Mouse (Mus musculus) heart, embryonic 14.5 days (tissue): Measurements from ENCODE around the gene Rai14. TPM values are rescaled to one million over a fixed set of nuclear protein-coding genes. Genes with fewer than 3 reads are reported as not detected.

ENCODE experiments used
- ATAC-seq: fragments of 200-750 bp; cut with Nextera tagmentation; 2 replicates; pipeline ENCODE4 v1.8.0; 2017; ENCODE audit warnings: low read depth, moderate TSS enrichment; ENCODE audit not compliant: insufficient number of reproducible peaks, insufficient read depth, low FRiP score
- H3K27ac ChIP-seq, 2 experiments: fragments of 200-500 bp in 1 of 2; fragments of 300-500 bp in 1 of 2; sonication (generic) in 1 of 2; replicated peaks in 1 of 2; 2 replicates each; pipeline ENCODE4 v1.5.1; 2012 to 2014; ENCODE audit warnings: low read depth in 2 of 2, low read length in 2 of 2, control low read depth in 1 of 2, mild to moderate bottlenecking in 1 of 2, mixed read lengths in 1 of 2; ENCODE audit not compliant: control insufficient read depth in 1 of 2, insufficient read depth in 1 of 2
- H3K27me3 ChIP-seq: fragments of 300-500 bp; sonication (generic); 2 replicates; pipeline ENCODE4 v1.6.1; 2014; ENCODE audit warnings: mild to moderate bottlenecking, low read length, control low read depth; ENCODE audit not compliant: control insufficient read depth, insufficient read depth
- H3K36me3 ChIP-seq: fragments of 300-500 bp; sonication (generic); 2 replicates; pipeline ENCODE4 v1.6.1; 2014; ENCODE audit warnings: mild to moderate bottlenecking, control low read depth, low read length, mixed read lengths; ENCODE audit not compliant: control insufficient read depth, insufficient read depth
- H3K4me1 ChIP-seq, 2 experiments: fragments of 200-500 bp in 1 of 2; fragments of 300-500 bp in 1 of 2; sonication (generic) in 1 of 2; 2 replicates each; pipeline ENCODE4 v1.6.1; 2012 to 2014; ENCODE audit warnings: low read length in 2 of 2, control low read depth in 1 of 2, mixed read lengths in 1 of 2; ENCODE audit not compliant: control insufficient read depth in 2 of 2, insufficient read depth in 2 of 2
- H3K4me2 ChIP-seq: fragments of 300-500 bp; sonication (generic); 2 replicates; pipeline ENCODE4 v1.6.1; 2014; ENCODE audit warnings: mild to moderate bottlenecking, low read length
- H3K4me3 ChIP-seq, 2 experiments: fragments of 200-500 bp in 1 of 2; fragments of 300-500 bp in 1 of 2; sonication (generic) in 1 of 2; 2 replicates each; pipeline ENCODE4 v1.5.1; 2012 to 2014; ENCODE audit warnings: low read length in 2 of 2, mild to moderate bottlenecking in 2 of 2, control low read depth in 1 of 2, low read depth in 1 of 2, moderate library complexity in 1 of 2; ENCODE audit not compliant: control insufficient read depth in 1 of 2, insufficient read depth in 1 of 2
- H3K9ac ChIP-seq: fragments of 300-500 bp; sonication (generic); 2 replicates; pipeline ENCODE4 v1.6.1; 2014; ENCODE audit warnings: mild to moderate bottlenecking, low read length
- H3K9me3 ChIP-seq: fragments of 300-500 bp; sonication (generic); 2 replicates; pipeline ENCODE4 v1.6.1; 2016; ENCODE audit warnings: low read length, control low read depth; ENCODE audit not compliant: control insufficient read depth
- WGBS: fragments of 180-500 bp; shearing (Covaris S2); extraction: QIAGEN DNeasy Blood & Tissue Kit; methylation state at CpG from one replicate; pipeline ENCODE4 v1.1.7; 2014; 5-methylcytosine and 5-hydroxymethylcytosine counted together
- polyA plus RNA-seq: library from polyadenylated mRNA; unstranded; fragments of >200 nt; fragmentation: Nextera tagmentation; extraction: Ambion mirVana; gene quantifications from 2 replicates; pipeline ENCODE4 v1.2.1, GENCODE M21; 2014

Rai14 gene
- polyA plus RNA-seq, 1 experiment from 2014 or later = 12.9 TPM

- ATAC-seq = no peak
- Histone ChIP-seq H3K4me3 (no peak overlapping the region), H3K36me3 (peaks cover 2% of the 10 kb centered on the region; the same call in 1 of the 2 replicates), H3K27me3 (no peaks in the 10 kb centered on the region), H3K4me1 (peaks cover 0 to 9% of the 10 kb centered on the region in 2 experiments; a peak in 1 of 4 replicates), H3K9ac (no peak overlapping the region), H3K9me3 (no peaks in the 10 kb centered on the region), H3K4me2 (no peak overlapping the region), H3K27ac (no peak overlapping the region)
- 86% methylated on average over 9 of the region's 9 CpGs for WGBS
These were observed 81.8 kb downstream of the Rai14 start for GRCm38 (mm10) chr15:10632581-10632980.

DNA sequence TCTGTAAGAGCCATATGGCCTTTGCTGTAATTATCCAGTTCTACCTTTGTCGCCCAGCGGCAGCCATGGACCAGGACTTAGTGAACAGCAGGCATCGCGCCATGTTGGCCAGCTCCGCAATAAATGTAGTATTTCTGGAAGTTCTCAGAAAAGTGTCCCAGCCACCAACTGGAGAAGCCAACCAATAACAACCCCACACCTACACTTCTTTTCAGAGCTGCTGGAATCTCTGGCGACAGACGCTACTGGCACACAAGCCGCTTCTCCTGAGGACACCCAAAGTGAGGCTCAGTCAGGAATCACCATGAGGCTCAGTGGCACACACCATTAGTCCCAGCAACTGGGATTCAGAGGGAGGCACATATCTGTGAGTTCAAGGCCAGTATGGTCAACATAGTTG lies 82.4 kb downstream of the Rai14 start:
- Histone ChIP-seq H3K9ac (no peak overlapping the region), H3K27ac (no peak overlapping the region), H3K4me3 (no peak overlapping the region), H3K4me2 (no peak overlapping the region), H3K4me1 (peaks cover 0 to 9% of the 10 kb centered on the region in 2 experiments; a peak in 1 of 4 replicates), H3K36me3 (peaks cover 2% of the 10 kb centered on the region; the same call in 1 of the 2 replicates), H3K9me3 (no peaks in the 10 kb centered on the region), H3K27me3 (no peaks in the 10 kb centered on the region)
- WGBS = 96% methylated on average over 8 of the region's 8 CpGs
- ATAC-seq = no peak

GRCm38 (mm10) chr15:10631541-10631940 lies 82.9 kb downstream of the Rai14 start:
- Histone ChIP-seq H3K9me3 (no peaks in the 10 kb centered on the region), H3K36me3 (peaks cover 2% of the 10 kb centered on the region; the same call in 1 of the 2 replicates), H3K4me1 (peaks cover 0 to 9% of the 10 kb centered on the region in 2 experiments; a peak in 1 of 4 replicates), H3K27ac (no peak overlapping the region), H3K4me2 (no peak overlapping the region), H3K4me3 (no peak overlapping the region), H3K27me3 (no peaks in the 10 kb centered on the region), H3K9ac (no peak overlapping the region)
- no peak for ATAC-seq
- WGBS = 84% methylated on average over 5 of the region's 5 CpGs

- no peaks in the 10 kb centered on the region for H3K9me3 ChIP-seq
- no peaks in the 10 kb centered on the region for H3K27me3 ChIP-seq
- H3K4me3 ChIP-seq = no peak overlapping the region
- H3K27ac ChIP-seq = no peak overlapping the region
- H3K9ac ChIP-seq = no peak overlapping the region
- H3K4me1 ChIP-seq = no peaks in the 10 kb centered on the region
- ATAC-seq = no peak
- H3K36me3 ChIP-seq = peaks cover 2% of the 10 kb centered on the region; the same call in 1 of the 2 replicates
- H3K4me2 ChIP-seq = no peak overlapping the region
- 87% methylated on average over 6 of the region's 6 CpGs for WGBS
These were observed 85.5 kb downstream of the Rai14 start for GRCm38 (mm10) chr15:10628980-10629346.

GRCm38 (mm10) chr15:10628131-10628979 lies 86.1 kb downstream of the Rai14 start:
- H3K4me2 ChIP-seq = no peak overlapping the region
- peaks cover 2% of the 10 kb centered on the region; the same call in 1 of the 2 replicates for H3K36me3 ChIP-seq
- no peak for ATAC-seq
- no peaks in the 10 kb centered on the region for H3K4me1 ChIP-seq
- no peak overlapping the region for H3K27ac ChIP-seq
- H3K27me3 ChIP-seq = no peaks in the 10 kb centered on the region
- H3K9ac ChIP-seq = no peak overlapping the region
- no peaks in the 10 kb centered on the region for H3K9me3 ChIP-seq
- 79% methylated on average over 16 of the region's 16 CpGs for WGBS
- H3K4me3 ChIP-seq = no peak overlapping the region

- no peak for ATAC-seq
- 52% methylated on average over 10 of the region's 10 CpGs for WGBS
These were observed 90.7 kb downstream of the Rai14 start for GRCm38 (mm10) chr15:10623571-10624227.

DNA sequence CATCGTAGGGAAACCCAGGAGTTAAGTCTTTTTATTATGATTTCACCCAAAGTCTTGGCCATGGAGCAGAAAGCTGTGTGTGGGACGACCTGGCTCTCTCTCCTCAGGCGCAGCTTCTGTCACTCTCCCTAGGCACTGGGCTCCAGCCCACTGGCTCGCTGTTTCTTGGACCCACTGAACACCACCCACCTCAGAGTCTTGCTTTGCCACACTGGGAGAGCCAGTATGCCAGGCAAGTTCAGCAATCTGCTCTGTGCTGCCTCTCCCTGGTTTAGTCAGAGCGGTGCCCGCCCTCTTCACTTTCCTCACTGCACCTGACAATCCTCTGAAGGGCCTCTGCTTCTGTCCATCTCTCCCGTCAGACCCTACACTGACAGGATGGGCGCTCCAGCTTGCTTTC lies 93.2 kb downstream of the Rai14 start:
- H3K4me3 ChIP-seq = no peak overlapping the region
- no peaks in the 10 kb centered on the region for H3K27me3 ChIP-seq
- no peak overlapping the region for H3K27ac ChIP-seq
- H3K9ac ChIP-seq = no peak overlapping the region
- 0 out of 4 replicates have a peak, but pooled peaks cover 0 to 2% of the 10 kb centered on the region in 2 experiments for H3K4me1 ChIP-seq
- peaks cover 8% of the 10 kb centered on the region for H3K9me3 ChIP-seq
- WGBS = 78% methylated on average over 8 of the region's 8 CpGs
- no peak overlapping the region for H3K4me2 ChIP-seq
- ATAC-seq = no peak
- no peaks in the 10 kb centered on the region for H3K36me3 ChIP-seq

More at GRCm38 (mm10) chr15:10623571-10624227, 90.7 kb downstream of the Rai14 start:
- Histone ChIP-seq H3K27me3 (no peaks in the 10 kb centered on the region), H3K9ac (no peak overlapping the region), H3K4me2 (no peak overlapping the region), H3K27ac (no peak overlapping the region), H3K4me3 (no peak overlapping the region), H3K9me3 (peaks cover 2% of the 10 kb centered on the region), H3K36me3 (no peaks in the 10 kb centered on the region), H3K4me1 (no peaks in the 10 kb centered on the region)
